Mouse (Mus musculus): ENCODE results near the gene Zzz3. TPM values are rescaled to one million over a fixed set of nuclear protein-coding genes. Genes with fewer than 3 reads are reported as not detected.

Gene Zzz3
- polyA plus RNA-seq, 1 experiment from 2014 or later: 44.0 TPM

GRCm38 (mm10) chr3:152508419-152508993, 113.2 kb downstream of the Zzz3 start:
- no peak overlapping the region for H3K27ac ChIP-seq (ENCODE audit: low read depth, low read length)
- no peak overlapping the region for H3K9ac ChIP-seq (ENCODE audit: low read length)
- ATAC-seq (0 out of 2 replicates have a peak, but pooled peaks have one; percentile 18), DNase-seq (ENCODE audit: low spot score) (no peak)
- H3K27me3 ChIP-seq (replicated peaks; ENCODE audit: control insufficient read depth, insufficient read depth, low read length): no peaks in the 10 kb centered on the region
- no peaks in the 10 kb centered on the region for H3K9me3 ChIP-seq (replicated peaks; ENCODE audit: control insufficient read depth, low read length)
- H3K36me3 ChIP-seq (ENCODE audit: control insufficient read depth, insufficient read depth, low read length): no peaks in the 10 kb centered on the region
- no peak overlapping the region for H3K4me2 ChIP-seq (ENCODE audit: low read length)
- 82% methylated on average over 12 of the region's 12 CpGs for WGBS
- no peaks in the 10 kb centered on the region for H3K4me1 ChIP-seq (ENCODE audit: control insufficient read depth, insufficient read depth, low read length)
- H3K4me3 ChIP-seq (ENCODE audit: low read depth, low read length): no peak overlapping the region

GRCm38 (mm10) chr3:152509268-152509667, 114.0 kb downstream of the Zzz3 start:
- Histone ChIP-seq H3K4me3 (ENCODE audit: low read depth, low read length) (no peak overlapping the region), H3K4me2 (ENCODE audit: low read length) (no peak overlapping the region), H3K9ac (ENCODE audit: low read length) (no peak overlapping the region), H3K9me3 (replicated peaks; ENCODE audit: control insufficient read depth, low read length) (no peaks in the 10 kb centered on the region), H3K27ac (ENCODE audit: low read depth, low read length) (no peak overlapping the region), H3K27me3 (replicated peaks; ENCODE audit: control insufficient read depth, insufficient read depth, low read length) (no peaks in the 10 kb centered on the region), H3K4me1 (ENCODE audit: control insufficient read depth, insufficient read depth, low read length) (no peaks in the 10 kb centered on the region), H3K36me3 (ENCODE audit: control insufficient read depth, insufficient read depth, low read length) (no peaks in the 10 kb centered on the region)
- no peak for ATAC-seq
- no peak for DNase-seq (ENCODE audit: low spot score)
- 94% methylated on average over 7 of the region's 7 CpGs for WGBS

Other genes with a start within 250 kb of the Zzz3 start
- 3.1 and 4.7 TPM in 2 replicates for gene Gipc2, start 229.2 kb upstream of the Zzz3 start, polyA plus RNA-seq (2014; fragmentation: Nextera tagmentation; extraction: Ambion mirVana)
- gene Dnajb4, start 185.2 kb upstream of the Zzz3 start, polyA plus RNA-seq (2014; fragmentation: Nextera tagmentation; extraction: Ambion mirVana): 21.6 and 28.2 TPM in 2 replicates
- 292 and 293 TPM in 2 replicates for gene Fubp1, start 185.1 kb upstream of the Zzz3 start, polyA plus RNA-seq (2014; fragmentation: Nextera tagmentation; extraction: Ambion mirVana)
- gene Nexn, start 129.1 kb upstream of the Zzz3 start, polyA plus RNA-seq (2014; fragmentation: Nextera tagmentation; extraction: Ambion mirVana): 1.8 TPM in 2 replicates
- 19.4 and 19.8 TPM in 2 replicates for gene Miga1, start 55.1 kb upstream of the Zzz3 start, polyA plus RNA-seq (2014; fragmentation: Nextera tagmentation; extraction: Ambion mirVana)
- gene Usp33, start 49.0 kb upstream of the Zzz3 start, polyA plus RNA-seq (2014; fragmentation: Nextera tagmentation; extraction: Ambion mirVana): 85.4 and 97.3 TPM in 2 replicates

Data from forebrain, embryonic 14.5 days (tissue).